Mouse (Mus musculus): ENCODE data around the gene B230118H07Rik.

- TF ChIP-seq CTCF (IDR thresholded peaks at IDR 0.05; ENCODE audit: control insufficient read depth, insufficient read depth, insufficient replicate concordance, low read depth, low read length) (peak; percentile 29; the same call in 1 of the 2 replicates), POLR2A (IDR thresholded peaks at IDR 0.05; ENCODE audit: control insufficient read depth, low read depth, low read length) (no peak)
Measured at GRCm38 (mm10) chr2:101652921-101653597, 3.7 kb upstream of the B230118H07Rik start.

All from testis, adult 2 months (tissue).